Mouse (Mus musculus) embryo, embryonic 9.5 days (tissue): ENCODE measurements around the gene Vwa8.
A peak's percentile ranks its signal among the peaks of the same experiment; 100 is the strongest.

Experiments used
- DNase-seq: peaks from one replicate; pipeline ENCODE4 v3.0.0-alpha.2; 2017; ENCODE audit errors: extremely low spot score

The Vwa8 gene

DNA sequence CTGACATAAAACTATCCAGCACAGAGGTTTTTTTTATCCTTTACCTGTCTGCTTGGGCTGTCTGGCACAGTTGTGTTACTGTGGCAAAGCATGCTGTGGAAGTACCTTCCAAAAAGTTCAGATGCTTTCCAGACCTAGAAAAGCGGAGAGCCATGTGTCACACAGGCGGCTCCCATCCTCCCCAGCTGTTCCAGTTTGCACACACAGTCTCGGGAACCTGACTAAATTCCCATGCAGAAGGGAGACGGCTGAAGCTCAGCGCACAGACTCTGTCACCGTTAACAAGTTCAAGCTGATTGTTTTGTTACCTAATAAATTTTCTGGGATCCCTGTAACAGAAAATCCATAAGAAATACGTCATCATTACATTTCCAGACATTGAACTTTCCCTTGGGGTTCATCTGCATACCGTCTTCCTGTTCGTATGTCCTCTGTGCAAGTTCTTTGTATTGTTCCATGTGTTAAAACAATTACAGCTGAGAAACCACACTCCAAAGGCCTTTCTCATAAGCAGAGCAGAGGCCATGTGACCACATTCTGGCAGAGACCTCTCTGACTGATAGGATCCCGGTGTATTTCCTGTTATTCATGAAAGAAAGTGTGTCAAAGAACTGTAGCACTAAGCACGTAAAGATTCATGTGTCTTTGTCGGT lies 331.4 kb downstream of the Vwa8 start:
- DNase-seq = no peak

DNA sequence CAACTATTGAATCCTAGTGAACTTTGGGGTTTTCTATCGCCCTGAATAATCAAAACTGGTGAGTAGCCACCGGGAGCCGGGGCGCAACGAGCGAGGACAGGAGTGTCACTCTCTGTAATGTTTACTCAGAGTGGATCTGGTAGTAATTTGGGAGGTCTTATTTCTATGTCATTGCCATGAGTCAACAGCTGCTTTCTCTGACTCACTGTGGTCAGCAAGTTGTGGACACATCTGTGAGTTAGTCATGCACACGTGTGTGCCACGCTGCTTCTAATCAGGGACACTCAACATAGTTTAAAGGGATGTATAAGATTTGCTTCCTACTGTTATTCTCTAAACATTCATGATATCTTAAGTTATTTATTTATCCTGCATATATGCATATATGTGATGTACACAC lies 332.9 kb downstream of the Vwa8 start:
- no peak for DNase-seq

DNA sequence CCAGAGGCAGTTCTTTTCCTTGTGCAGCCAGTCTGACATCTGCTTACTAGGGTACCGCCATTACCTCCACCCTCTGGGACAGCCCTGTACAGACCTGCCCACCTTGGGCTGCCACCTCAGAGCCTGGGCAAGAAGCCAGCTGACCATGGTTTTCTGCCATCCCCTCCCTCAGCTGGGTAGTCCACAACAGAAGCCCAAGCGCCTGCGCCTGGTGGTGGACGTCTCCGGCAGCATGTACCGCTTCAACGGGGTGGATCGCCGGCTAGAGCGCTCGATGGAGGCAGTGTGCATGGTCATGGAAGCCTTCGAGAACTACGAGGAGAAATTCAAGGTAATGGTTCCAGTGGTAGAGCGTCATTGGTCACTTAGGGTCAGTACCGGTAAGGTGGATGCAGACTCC lies 333.9 kb downstream of the Vwa8 start:
- DNase-seq = no peak

DNA sequence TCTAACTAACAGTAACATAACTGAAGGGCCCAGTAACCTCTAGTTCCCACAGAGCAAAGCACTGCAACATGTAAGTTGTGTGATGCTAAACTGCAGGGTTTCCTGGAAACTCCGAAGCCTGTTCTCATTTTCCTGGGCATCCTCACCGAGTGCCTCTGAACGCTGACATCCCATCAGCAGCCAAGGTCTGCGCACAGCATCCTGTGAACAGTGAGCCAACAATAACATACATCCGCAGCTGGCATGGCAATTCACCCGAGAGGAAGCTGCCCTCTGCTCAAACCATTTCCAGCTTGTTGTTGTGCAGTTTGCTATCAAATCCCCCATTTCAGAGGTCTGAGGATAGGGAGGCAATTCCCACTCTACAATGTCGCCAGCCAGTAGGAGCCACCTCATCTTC lies 334.4 kb downstream of the Vwa8 start:
- no peak for DNase-seq

DNA sequence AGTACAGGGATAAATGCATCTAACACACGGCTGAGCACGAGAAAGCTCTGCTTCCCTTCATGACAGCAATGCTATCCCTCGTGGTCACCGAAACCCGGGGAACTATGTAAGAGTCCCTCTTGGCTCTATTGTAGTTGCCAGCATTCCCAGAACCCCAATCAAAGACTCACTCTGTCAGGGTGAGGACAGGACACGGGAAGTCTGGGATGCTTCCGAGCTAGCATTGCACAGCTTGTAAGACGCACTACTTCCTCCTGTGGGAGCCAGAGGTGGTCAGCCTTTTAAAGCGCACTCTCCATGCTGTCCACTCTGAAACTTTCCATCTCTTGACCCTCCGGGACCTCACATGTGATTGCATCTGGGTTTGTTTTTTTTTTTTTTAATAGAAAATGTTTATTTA lies 335.2 kb downstream of the Vwa8 start:
- no peak for DNase-seq

DNA sequence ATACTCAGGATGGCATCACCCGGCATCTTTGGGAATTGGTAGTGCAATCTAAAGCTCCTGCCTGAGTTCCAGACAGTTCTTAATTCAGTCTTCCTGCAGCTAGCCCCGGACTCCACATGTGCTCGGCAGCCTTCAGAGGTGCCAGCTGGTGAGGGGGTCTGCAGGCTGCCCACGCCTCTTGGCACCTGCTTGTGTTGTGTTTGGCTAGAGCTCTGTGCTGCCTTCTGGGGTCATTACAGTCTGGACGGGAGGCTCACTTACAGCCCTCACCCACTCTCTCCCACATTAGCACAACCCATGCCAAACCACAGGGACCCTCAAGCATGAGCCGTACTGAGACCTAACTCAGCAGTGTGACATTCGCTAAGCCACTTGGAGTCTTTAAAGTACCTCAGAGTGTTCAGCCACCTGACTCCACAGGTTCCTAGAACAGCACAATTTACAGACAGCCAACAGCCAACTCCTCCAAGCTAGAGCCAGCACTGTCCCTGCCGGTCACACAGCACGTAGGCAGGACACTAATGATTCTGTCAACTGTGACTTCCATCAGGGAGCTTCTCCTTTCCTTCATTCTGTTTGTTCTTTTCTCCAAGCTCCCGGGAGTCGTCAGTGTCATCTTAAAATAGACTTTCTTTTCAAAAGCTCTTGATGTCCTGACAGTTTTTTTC lies 336.3 kb downstream of the Vwa8 start:
- no peak for DNase-seq

DNA sequence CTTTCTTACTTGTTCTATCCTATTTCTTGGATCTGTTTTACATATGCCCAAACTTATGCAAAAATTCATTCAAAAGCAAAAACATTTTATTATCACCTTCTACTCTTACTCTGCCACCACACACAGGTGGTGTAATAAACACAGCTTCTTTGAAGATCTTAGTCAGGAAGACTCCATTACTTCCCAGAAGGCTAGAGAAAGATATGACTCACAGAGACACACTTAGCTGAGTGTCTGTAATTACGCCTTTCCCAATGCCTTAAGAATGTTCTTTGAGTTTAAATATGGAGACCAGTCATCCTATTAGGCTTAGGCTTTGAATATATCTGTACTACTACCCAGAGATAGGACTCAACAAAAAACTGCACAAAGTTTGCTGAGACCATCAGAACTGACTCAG lies 338.1 kb downstream of the Vwa8 start:
- no peak for DNase-seq

DNA sequence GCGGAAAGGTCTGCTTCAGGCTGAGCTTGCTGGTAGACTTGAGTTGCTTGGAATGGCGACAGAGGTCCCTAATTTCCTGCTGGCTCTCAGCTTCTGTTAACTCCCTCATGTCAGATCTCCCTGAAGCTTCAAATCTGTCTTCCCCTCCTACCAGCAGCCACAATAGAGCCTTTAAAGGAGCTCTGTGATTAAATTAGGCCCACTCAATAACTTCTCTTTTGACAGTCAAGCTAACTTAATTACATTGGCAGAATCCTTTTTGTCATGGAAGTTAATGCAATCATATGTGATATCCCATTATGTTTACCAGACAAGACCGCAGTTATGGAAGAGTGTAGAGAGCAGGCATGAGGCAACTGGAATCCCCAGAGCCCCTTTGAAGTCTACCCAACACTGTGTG lies 347.9 kb downstream of the Vwa8 start:
- DNase-seq = no peak

DNA sequence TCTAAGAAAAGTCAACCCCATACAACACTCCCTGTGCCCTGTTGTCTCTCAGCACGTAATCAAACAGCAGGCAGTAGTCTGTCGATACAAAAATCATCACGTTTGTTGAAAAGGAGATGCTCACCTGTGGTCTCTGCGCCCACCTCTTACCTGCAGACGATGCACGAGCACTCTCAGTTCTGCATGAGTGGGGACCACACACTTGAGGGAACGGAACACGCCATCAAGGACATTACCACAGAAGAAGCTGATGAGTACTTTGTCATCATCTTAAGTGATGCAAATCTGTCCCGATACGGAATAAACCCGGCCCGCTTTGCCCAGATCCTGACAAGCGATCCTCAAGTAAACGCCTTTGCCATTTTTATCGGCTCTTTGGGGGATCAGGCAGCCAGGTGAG lies 349.2 kb downstream of the Vwa8 start:
- no peak for DNase-seq

DNA sequence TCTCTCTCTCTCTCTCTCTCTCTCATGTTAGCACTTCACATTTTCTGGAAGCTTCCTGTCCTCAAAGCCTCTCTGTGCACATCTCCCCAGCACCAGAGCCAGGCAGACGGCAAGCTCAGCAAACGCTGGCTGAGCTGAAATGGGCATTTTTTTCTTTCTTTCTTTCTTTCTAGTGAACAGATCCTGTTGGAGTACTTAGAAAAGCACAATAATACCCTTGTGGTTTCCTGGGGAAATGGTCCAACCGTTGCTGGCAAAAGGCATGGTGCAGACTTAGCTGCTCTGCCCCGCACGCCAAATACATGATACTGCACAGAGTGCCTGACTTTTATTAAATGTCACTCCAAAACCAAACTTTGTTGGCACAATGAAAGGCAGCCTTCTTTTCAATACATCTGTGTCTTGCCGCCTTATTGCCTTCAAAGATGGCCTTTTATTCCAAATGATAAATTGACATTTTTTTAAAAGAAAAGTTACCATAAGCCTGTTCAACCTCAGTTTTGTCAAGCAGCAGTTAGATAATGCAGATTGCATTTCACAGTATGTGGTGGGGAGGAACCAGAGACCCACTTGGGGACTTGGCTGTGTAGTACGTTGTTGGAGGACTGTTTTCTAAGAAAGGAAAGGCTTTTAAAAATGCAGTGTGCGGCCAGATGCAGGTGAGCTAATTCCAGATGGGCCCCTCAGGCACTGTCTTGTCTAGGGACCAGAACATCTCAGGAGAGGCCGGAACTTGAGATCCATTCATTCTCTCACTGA lies 351.5 kb downstream of the Vwa8 start:
- DNase-seq = no peak

DNA sequence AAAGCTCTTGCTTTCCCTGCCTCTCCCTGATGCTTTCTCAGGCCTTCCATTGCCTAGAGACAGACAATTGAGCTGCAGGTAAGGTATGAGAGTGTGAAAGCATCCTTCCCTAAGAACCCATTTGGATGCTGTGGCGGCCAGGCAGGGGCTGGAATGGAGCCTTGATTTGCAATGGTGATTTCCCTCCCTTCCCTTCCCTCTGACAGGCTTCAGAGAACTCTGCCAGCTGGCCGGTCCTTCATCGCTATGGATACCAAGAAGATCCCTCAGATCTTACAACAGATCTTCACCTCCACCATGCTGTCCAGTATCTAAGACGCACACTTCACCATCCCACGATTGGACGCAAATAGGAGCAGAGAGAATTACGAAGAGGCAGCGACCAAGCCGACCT lies 352.0 kb downstream of the Vwa8 start:
- DNase-seq = no peak

DNA sequence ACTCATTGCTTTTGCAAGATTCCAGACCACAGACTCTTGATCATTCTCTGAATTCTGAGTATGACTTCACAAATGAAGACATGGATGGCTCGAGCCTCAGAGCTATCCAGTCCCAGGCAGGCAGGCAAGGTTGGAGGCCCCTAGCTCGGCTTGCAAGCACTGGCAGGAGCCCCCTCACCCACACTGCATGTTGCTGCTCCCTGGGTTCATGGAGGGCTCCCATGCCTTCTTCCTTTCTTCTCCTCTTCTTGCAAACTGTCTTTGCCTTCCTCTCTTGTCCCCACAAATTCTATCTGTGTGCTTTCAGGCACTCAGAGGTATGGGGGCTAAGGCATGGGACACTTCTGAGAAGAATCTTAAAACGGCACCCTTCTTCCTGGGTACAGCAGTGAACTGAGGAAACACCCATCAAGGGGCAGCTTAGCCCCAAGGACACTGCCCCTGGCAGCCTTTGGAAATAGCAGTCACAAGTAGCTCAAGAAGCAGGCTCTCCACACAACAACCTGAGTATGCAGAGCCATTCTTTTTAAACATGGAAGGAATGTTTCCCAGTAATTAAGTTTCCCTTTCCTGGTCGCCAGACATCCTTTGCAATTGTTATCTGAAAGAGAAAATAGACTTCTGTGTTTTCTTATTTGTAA lies 354.0 kb downstream of the Vwa8 start:
- DNase-seq = peak; percentile 37

DNA sequence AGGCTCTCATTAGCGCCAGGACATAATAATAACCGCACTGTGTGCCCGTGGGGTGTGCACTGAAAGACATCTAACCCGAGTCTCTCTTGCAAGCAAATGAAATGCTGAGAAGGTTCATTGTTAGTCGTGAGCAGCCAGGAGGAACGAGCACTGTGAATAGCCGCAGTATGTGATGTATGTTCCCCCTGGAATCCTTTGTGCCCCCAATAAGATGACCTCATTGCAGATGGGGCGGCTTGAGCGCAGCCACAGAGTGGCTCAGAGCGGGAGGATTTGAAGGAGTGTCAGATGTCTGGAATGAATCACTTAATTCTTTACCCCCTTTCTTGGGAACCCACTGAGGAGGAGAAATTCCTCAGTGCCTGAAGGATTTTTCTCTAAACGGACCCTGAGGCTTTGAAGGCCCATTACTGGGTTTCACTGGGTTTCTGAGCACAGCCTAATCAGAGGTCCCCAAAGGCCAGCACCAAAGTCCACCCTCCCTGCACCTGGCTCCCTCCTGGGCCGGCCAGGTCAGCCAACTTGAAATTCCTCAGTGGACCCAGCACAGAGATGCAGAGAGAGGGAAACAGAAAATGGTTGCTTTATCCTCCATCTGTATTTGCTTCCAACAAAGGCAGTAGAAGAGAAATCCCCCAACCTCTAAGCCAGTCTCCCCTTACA lies 354.8 kb downstream of the Vwa8 start:
- DNase-seq = peak; percentile 58

DNA sequence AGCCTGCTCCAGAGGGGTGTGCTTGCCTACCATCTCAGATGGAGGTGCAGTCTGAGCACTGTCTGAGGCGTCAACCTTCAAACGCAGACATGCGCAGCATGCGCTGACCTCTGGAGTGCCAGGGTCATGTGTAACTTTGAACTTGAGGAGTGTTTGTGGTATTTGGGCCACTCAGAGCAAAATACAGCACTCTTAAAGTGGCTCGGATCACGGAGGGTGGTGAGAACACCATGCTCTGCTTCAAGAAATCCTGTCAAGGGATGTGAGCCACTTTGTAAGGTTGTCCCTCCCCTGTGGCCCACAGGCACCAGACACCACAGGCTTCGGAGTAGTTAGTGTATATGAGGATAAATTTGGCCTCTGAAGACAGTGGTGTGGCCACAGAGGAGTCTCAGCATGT lies 356.0 kb downstream of the Vwa8 start:
- DNase-seq = no peak

DNA sequence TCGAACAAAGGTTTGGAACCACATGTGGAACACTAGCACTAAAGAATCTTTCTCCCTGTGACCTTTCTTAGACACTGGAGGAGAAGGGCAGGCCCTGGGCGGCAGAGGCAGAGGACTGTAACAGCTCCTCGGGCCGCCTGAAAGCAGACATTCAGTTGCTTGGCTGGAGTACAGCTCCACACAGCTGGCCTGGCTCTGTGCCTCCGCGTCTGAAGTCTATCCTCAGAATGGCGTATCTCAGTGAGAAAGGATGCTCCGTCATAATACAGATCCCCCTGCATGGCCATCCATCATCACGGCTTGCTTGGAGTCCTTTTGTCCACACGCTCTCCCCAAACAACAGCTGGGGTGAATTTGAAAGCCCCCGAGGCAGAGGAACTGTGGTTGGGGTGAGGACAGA lies 357.4 kb downstream of the Vwa8 start:
- peak; percentile 28 for DNase-seq

DNA sequence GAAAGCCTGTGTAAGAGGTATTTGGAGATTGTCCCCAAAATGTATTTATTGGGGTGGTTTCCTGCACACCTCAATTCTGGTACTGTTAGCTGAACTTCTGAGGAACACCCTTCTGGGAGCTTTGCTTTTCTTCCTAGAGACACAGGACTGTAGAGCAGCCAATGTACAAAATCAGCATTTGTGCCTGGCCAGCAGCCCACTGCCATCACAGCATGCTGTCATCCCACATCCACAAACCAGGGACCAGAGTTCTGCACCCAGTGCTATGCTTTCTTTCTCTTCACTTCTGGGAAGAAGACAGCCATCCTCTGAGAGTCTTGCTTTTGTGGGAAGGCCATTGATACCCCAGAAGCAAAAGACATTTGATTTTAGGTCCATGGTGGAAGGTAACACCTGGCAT lies 359.6 kb downstream of the Vwa8 start:
- no peak for DNase-seq

DNA sequence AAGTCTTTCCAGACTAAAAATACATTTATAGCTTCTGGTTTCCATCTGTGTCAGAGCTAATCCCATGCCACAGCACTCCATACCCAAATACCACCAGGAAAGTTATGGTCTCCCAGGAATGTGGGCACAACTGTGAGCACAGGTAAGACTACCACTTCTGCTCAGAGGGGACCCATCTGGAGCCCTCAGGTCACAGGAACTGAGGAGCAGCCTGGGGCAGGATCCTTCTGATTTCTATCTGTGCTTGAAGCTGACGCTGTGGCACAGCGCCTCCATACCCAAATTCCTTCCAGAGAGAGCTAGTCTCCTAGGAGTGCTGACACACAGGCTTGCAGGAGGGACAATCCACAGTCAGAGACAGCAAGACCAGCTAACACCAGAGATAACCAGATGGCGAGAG lies 361.0 kb downstream of the Vwa8 start:
- DNase-seq = no peak

DNA sequence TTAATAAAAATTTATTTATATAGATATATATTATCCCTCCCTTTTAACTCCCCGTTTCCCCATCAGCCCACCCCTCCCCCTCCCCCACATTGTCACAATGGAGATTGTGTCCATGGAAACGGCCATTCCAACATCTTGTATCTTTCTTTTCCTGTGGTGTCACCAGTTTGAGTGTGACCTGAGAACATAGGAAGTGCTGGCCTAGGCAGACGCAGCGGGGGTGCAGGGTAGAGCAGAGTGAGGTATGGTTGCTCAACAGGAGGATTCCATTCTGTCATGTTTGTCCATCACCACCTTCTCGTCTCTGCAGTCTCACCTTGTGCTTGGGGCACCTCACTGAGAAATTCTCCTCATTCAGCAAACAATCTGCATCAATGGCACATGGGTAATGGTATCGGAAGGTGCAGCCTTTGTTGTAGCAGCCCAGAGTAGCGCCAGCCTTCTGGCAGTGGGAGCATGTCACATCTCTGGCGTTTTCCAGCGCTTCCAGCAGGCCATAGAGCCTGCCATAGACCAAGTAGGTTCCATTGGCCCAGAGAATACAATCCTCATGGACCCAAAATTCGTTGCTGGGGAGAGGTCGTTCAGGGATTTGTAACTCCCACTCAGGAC lies 363.6 kb downstream of the Vwa8 start:
- DNase-seq = no peak

DNA sequence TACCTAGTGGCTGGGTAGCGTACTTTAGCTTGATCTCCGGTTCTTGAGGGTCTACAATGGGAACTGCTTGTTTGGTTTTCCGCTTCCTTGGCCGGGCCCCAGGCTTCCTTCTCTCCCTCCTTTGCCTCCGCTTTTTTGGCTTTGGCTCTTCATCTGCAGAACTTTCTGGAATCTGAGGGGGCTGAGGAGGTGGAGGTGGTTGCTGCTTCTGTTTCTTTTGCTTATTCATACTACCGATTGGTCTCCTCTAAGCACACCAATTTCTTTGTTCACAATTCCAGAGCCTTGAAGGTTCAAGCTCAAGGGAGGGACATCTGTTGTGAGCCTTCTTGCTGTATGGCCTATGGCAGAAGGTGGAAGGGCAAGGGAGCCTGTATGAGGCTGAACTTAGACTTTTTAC lies 365.3 kb downstream of the Vwa8 start:
- no peak for DNase-seq

DNA sequence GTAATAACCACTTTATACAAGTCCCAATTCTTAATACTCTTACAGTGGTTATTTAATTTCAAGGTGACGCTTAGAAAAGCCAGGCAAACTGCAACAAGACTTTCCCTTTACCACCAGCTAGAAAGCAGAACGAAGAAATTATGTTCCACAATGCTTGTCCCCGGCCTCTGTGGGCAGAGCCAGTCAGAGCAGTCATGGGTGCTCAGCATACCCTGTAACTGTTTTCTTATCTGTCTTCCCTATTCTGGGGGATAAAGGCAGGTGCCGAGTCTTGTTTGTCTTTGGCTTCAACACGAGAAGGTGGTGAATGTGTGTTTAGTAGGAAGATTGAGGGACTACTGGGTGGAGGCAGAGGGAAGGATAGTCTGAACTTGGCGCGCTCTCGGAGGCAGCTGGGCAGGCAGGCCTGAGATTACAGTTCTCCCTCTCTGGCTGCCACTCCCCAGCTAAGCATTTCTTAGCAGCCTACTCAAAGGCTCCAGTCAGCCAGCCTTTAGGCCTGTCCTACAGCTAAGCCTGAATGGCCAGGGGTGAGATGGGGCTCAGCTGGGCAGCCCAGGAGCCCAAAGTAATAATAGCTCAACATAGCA lies 365.9 kb downstream of the Vwa8 start:
- no peak for DNase-seq

DNA sequence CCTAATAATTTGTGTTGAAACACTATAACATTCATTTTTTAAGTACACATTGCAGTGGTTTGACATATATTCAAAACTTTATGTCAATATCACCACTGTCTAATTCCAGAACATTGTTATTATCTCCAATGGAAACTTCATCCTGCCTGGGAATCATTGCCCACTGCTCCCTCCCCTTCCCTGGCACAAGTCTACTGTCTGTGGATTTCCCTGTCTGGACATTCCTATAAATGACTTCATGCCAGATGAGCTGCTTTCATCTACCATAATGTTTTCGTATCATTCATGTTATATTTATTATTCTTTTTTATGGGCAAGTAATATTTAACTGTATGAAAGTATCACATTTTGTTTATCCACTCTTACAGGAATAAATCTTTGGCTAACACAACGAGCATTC lies 367.5 kb downstream of the Vwa8 start:
- DNase-seq = no peak
